Mouse (Mus musculus): ENCODE results near the gene Efnb3. TPM values are rescaled to one million over a fixed set of nuclear protein-coding genes. Genes with fewer than 3 reads are reported as not detected.
A peak's percentile ranks its signal among the peaks of the same experiment; 100 is the strongest.

Gene Efnb3
- polyA plus RNA-seq, 1 experiment: 77.1 TPM

GRCm38 (mm10) chr11:69603516-69603915 is 43.5 kb upstream of the Efnb3 start:
- H3K4me1 ChIP-seq (ENCODE audit: control insufficient read depth, insufficient read depth, low read length): peaks cover 1% of the 10 kb centered on the region; the same call in 1 of the 2 replicates
- TF ChIP-seq POLR2A (IDR thresholded peaks at IDR 0.05; ENCODE audit: extremely low read depth, insufficient read depth, low read length) (no peak), CTCF (IDR thresholded peaks at IDR 0.05; ENCODE audit: extremely low read depth, insufficient read depth, low read length) (no peak)
- peak overlapping the region; percentile 57; the same call in 1 of the 2 replicates for H3K27ac ChIP-seq (ENCODE audit: insufficient read depth, low read length)
- peak overlapping the region; percentile 61 for H3K4me3 ChIP-seq (ENCODE audit: insufficient read depth, low read length)

GRCm38 (mm10) chr11:69601768-69602167 is 41.8 kb upstream of the Efnb3 start:
- TF ChIP-seq CTCF (IDR thresholded peaks at IDR 0.05; ENCODE audit: extremely low read depth, insufficient read depth, low read length) (no peak), POLR2A (IDR thresholded peaks at IDR 0.05; ENCODE audit: extremely low read depth, insufficient read depth, low read length) (no peak)
- Histone ChIP-seq H3K4me3 (ENCODE audit: insufficient read depth, low read length) (no peak overlapping the region), H3K27ac (ENCODE audit: insufficient read depth, low read length) (no peak overlapping the region), H3K4me1 (ENCODE audit: control insufficient read depth, insufficient read depth, low read length) (peaks cover 1% of the 10 kb centered on the region; the same call in 1 of the 2 replicates)

GRCm38 (mm10) chr11:69600098-69600497 is 40.1 kb upstream of the Efnb3 start:
- H3K4me1 ChIP-seq (ENCODE audit: control insufficient read depth, insufficient read depth, low read length): peaks cover 1% of the 10 kb centered on the region; the same call in 1 of the 2 replicates

GRCm38 (mm10) chr11:69599436-69599835 is 39.4 kb upstream of the Efnb3 start:
- H3K27ac ChIP-seq (ENCODE audit: insufficient read depth, low read length): no peak overlapping the region
- no peak for TF ChIP-seq POLR2A (IDR thresholded peaks at IDR 0.05; ENCODE audit: extremely low read depth, insufficient read depth, low read length)
- TF ChIP-seq CTCF (IDR thresholded peaks at IDR 0.05; ENCODE audit: extremely low read depth, insufficient read depth, low read length): no peak
- peaks cover 1% of the 10 kb centered on the region; the same call in 1 of the 2 replicates for H3K4me1 ChIP-seq (ENCODE audit: control insufficient read depth, insufficient read depth, low read length)
- no peak overlapping the region for H3K4me3 ChIP-seq (ENCODE audit: insufficient read depth, low read length)

More at GRCm38 (mm10) chr11:69600098-69600497, 40.1 kb upstream of the Efnb3 start:
- no peak overlapping the region for H3K27ac ChIP-seq (ENCODE audit: insufficient read depth, low read length)
- no peak overlapping the region for H3K4me3 ChIP-seq (ENCODE audit: insufficient read depth, low read length)
- TF ChIP-seq CTCF (IDR thresholded peaks at IDR 0.05; ENCODE audit: extremely low read depth, insufficient read depth, low read length): no peak
- no peak for TF ChIP-seq POLR2A (IDR thresholded peaks at IDR 0.05; ENCODE audit: extremely low read depth, insufficient read depth, low read length)

- TF ChIP-seq POLR2A (IDR thresholded peaks at IDR 0.05; ENCODE audit: extremely low read depth, insufficient read depth, low read length): no peak
- no peak for TF ChIP-seq CTCF (IDR thresholded peaks at IDR 0.05; ENCODE audit: extremely low read depth, insufficient read depth, low read length)
- H3K4me3 ChIP-seq (ENCODE audit: insufficient read depth, low read length): no peak overlapping the region
- no peak overlapping the region for H3K27ac ChIP-seq (ENCODE audit: insufficient read depth, low read length)
- H3K4me1 ChIP-seq (ENCODE audit: control insufficient read depth, insufficient read depth, low read length): no peaks in the 10 kb centered on the region
These were observed 34.8 kb upstream of the Efnb3 start for GRCm38 (mm10) chr11:69594853-69595252.

- H3K27ac ChIP-seq (ENCODE audit: insufficient read depth, low read length): peak overlapping the region; percentile 14; the same call in 1 of the 2 replicates
- no peak overlapping the region for H3K4me3 ChIP-seq (ENCODE audit: insufficient read depth, low read length)
- no peak for TF ChIP-seq CTCF (IDR thresholded peaks at IDR 0.05; ENCODE audit: extremely low read depth, insufficient read depth, low read length)
- no peak for TF ChIP-seq POLR2A (IDR thresholded peaks at IDR 0.05; ENCODE audit: extremely low read depth, insufficient read depth, low read length)
- no peaks in the 10 kb centered on the region for H3K4me1 ChIP-seq (ENCODE audit: control insufficient read depth, insufficient read depth, low read length)
These were observed 32.8 kb upstream of the Efnb3 start for GRCm38 (mm10) chr11:69592799-69593198.

GRCm38 (mm10) chr11:69591899-69592637 is 32.1 kb upstream of the Efnb3 start:
- H3K4me1 ChIP-seq (ENCODE audit: control insufficient read depth, insufficient read depth, low read length): no peaks in the 10 kb centered on the region
- no peak overlapping the region for H3K4me3 ChIP-seq (ENCODE audit: insufficient read depth, low read length)
- TF ChIP-seq POLR2A (IDR thresholded peaks at IDR 0.05; ENCODE audit: extremely low read depth, insufficient read depth, low read length) (no peak), CTCF (IDR thresholded peaks at IDR 0.05; ENCODE audit: extremely low read depth, insufficient read depth, low read length) (no peak)
- H3K27ac ChIP-seq (ENCODE audit: insufficient read depth, low read length): 0 out of 2 replicates have a peak overlapping the region, but pooled peaks have one; percentile 14

- H3K27ac ChIP-seq (ENCODE audit: insufficient read depth, low read length): peak overlapping the region; percentile 72
- TF ChIP-seq POLR2A (IDR thresholded peaks at IDR 0.05; ENCODE audit: extremely low read depth, insufficient read depth, low read length) (no peak), CTCF (IDR thresholded peaks at IDR 0.05; ENCODE audit: extremely low read depth, insufficient read depth, low read length) (no peak)
These were observed 31.4 kb upstream of the Efnb3 start for GRCm38 (mm10) chr11:69591424-69591823.

GRCm38 (mm10) chr11:69590622-69591021 is 30.6 kb upstream of the Efnb3 start:
- Histone ChIP-seq H3K4me3 (ENCODE audit: insufficient read depth, low read length) (no peak overlapping the region), H3K27ac (ENCODE audit: insufficient read depth, low read length) (no peak overlapping the region), H3K4me1 (ENCODE audit: control insufficient read depth, insufficient read depth, low read length) (no peaks in the 10 kb centered on the region)
- TF ChIP-seq POLR2A (IDR thresholded peaks at IDR 0.05; ENCODE audit: extremely low read depth, insufficient read depth, low read length) (no peak), CTCF (IDR thresholded peaks at IDR 0.05; ENCODE audit: extremely low read depth, insufficient read depth, low read length) (no peak)

More at GRCm38 (mm10) chr11:69591424-69591823, 31.4 kb upstream of the Efnb3 start:
- H3K4me3 ChIP-seq (ENCODE audit: insufficient read depth, low read length): no peak overlapping the region
- no peaks in the 10 kb centered on the region for H3K4me1 ChIP-seq (ENCODE audit: control insufficient read depth, insufficient read depth, low read length)

Data from cortical plate, adult 2 months (tissue).